Mouse (Mus musculus) frontal cortex, postnatal 10 days (tissue): Measurements from ENCODE around the gene Plcb3.

Source experiments
- DNase-seq, 2 experiments: peaks; one replicate each; pipeline ENCODE4 v3.0.0; 2022; ENCODE audit warnings: low spot score in 2 of 2, mixed read lengths in 1 of 2

Plcb3 gene

DNA sequence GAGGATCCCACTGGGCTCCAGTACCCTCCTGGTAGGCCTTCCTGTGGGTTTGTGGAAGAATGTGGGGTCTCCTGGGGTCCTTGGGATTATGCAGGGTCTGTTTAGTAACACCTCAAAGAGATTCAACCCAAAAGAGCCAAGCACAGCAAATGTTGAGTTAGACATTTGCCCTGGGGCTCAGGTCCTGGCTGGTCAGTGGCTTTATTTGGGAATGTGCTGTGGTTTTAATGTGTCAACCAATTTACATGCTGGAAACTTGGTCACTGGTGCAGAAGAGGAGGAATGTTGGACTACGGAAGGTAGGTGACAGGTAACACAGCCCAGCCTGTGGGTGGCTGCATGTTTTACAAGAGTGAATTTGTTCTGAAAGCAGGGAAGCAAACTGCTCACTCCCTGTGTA lies 73.2 kb downstream of the Plcb3 start:
- DNase-seq: no peak
